Mouse (Mus musculus) kidney, postnatal 4 days (tissue): ENCODE results near the gene Gm9821.

ENCODE experiments used
- DNase-seq, 2 experiments: peaks; one replicate each; pipeline ENCODE4 v3.0.0; 2021; ENCODE audit warnings: mixed read lengths in 2 of 2

Gene Gm9821

DNA sequence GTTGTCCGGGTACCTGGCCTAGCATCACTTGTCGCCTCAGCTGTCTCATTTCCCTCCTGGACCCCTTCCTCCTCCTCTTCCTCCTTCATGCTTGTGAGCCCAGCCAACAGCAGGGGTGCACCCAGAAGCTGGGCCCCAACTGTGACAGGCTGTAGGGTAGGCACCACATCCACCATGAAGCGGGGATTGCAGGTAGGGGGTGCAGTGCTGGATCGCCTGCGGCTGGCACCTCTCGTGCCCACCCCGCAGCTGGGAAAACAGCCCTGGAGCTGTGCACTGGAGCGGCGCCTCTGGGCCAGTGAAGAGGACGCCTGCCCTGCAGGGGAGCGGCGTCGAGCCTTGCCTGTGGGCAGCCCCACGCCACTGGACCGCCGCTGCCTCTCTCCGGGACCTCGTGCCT, at the start of gene Gm9821:
Gene Gm9821 (plus strand): TSS at position 221 of the 400 bp plus-strand sequence.
- peak in 1 of 2 experiments; percentile 43 for DNase-seq

DNA sequence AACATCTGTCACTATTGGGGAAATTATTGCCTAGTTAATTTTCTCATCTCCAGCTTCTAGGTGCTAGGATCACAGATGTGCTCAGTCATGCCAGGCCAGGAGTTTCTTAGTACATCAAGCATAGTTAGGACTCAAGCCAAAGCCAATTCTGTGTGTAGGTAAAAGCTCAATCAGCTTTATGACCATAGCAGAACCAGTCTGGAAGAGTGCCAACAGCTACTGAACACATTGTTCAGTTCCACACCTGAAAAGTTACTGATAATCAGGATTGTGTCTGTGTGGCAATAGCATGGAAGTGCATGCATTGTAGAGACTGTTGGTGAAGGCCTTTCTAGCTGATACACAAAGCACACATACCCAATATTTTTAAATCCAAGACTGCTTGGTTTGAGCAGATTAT, 47.5 kb upstream of the Gm9821 start:
- no peak for DNase-seq

DNA sequence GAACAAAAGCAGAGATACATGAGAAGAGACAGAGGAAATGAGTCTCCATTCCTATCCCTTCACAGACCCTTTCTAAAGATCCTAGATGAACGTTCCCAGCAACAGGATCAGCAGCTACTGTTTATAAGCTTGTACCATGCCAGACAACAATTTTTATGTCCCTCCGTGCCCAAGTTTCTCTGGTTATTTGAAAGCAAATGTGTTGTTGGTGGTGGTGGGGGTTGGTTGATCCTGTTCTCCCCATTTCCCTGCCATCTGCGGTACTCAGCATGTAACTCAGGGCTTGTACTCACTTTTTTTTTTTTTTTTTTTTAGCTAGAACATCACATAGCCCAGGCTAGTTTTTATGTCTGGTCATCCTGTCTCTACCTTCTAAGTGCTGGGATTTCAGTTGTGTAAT, 46.4 kb upstream of the Gm9821 start:
- no peak for DNase-seq

DNA sequence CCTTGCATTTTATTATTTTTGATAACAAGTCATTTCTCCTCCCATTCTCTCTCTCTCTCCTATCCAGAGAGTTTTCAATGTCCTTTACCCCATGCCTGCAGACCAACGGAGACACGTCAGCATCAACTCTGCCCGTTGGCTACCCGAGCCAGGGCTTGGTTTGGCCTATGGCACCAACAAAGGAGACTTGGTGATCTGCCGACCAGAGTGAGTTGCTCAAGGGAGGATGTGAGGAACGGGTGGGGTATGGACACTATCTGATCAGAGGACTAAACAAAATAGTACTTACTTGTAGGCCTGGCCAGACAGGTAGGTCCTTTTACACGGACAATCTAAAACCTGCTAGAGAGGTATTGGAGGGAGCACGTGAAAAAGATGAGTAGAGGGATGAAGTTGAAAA, 45.1 kb upstream of the Gm9821 start:
- no peak for DNase-seq

DNA sequence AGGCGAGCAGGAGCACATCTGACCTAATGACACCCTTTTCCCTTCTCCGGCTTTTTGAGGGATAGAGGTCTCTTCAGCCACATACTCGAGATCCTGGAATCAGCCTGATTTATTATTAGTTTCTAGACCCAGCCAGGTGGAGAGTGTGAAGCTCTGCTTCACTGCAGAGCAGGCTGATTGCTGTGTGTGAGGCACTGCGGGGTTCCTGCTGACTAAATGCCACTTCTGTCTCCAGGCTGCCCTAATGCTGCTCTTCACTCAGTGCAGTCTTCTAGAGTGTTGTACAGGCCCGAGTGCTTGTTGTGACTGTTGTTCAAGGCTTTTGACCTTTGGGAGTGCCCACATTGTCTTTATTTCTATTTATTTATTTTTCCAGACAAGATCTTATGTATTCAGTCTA, 43.2 kb upstream of the Gm9821 start:
- no peak for DNase-seq

DNA sequence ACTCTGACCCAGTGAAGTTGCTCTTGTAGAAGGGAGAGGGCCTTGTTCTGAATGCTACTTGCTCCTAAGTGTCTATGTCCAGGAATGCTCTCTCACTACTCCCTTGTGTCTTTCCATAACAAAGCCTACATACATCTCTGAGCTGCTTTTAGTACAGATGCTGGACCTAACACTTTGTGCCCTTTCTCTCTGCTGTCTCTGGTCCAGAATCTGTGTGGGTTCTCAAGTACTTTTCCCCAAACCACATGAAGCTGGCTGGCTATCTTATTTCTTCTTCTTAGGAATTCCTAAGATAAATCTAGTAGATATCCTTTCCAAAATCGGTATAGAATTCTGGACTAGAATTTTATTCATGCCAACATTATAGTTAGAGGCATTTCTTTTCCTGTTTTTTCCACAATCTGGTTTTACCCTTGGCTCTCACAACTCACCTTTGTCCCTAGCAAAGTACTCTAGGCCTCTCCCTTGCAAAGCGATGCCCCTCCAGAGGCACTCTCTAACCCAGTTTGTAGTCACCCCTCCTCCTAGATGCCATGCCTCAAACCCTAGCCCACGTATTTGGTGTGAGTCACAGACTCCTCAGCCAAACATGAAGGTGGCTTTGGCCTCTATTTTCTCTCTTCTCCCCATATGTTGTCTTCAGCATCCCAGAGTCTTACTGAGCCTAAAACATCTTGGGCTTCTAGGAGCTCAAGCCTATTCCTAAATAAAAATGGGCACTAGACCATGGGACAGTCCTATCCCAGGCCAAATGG, 42.2 kb upstream of the Gm9821 start:
- no peak for DNase-seq

DNA sequence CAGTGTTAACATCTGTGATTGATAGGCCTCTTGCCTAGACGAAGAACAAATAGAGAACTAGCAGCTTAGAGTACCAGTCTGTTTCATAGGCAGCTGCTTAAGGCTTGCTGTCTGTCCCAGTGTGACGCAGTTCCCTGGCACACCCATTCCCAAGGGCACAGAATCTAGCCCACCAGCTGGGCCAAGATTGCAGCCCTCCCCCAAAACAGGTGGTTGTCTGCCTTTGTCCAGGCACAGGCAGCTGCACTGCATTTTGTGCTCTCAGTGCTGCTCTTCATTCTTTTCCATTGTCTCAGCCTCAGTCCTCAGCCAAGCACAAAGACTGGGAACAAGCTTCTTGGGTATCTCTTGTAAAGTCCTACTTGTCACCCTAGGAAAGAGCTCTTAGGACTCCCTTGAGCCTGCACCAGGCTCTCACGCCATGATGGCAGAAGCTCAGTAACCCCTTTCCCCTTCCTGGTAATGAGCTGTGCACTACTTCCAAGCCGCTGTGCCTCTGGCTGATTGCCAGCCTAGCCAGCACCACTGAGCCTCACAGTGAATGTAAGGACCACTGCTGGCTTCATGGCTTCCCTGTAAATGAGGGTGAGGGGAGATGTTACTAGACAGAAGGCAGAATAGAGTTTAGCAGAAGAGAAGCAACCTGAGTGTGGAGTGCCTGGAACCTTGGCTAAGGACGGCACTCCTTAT, 40.7 kb upstream of the Gm9821 start:
- no peak for DNase-seq

DNA sequence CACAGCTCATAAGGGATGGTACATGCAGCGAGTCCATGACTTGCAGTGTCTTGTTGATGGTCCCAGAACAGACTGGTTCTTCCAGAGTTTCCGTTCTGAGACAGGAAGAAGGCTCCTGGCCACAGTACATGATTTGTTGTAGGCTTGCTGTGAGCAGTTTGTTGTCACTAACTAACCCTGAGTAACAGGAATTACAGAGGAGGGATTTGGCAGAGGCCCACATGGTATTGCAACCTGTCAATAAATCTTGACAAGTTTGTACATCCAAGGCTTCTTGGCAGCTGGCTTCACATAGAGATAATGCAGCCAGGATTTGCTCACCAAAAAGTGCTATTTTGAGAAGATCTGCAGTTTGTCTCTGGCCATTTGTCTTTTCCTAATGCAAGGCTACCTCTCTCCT, 39.4 kb upstream of the Gm9821 start:
- no peak for DNase-seq

DNA sequence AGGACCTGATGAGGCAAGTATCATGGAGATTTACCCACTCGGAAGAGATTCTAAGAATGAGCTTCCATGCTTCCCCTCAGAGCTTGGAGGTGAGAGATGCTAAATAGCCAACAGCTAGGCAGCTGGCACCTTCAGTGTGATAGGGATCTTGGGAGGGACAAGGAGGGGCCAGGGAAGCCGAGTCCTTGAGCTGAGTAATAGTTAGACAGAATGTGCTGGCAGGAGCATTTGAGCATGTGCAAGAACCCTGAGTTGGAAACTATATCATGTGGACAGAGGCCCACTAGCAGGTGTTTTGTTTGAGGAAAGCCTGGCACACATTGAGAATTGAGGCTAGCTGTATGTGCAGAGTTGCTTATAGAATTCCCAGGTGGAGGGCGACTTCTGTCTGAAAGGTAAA, 32.9 kb upstream of the Gm9821 start:
- no peak for DNase-seq

DNA sequence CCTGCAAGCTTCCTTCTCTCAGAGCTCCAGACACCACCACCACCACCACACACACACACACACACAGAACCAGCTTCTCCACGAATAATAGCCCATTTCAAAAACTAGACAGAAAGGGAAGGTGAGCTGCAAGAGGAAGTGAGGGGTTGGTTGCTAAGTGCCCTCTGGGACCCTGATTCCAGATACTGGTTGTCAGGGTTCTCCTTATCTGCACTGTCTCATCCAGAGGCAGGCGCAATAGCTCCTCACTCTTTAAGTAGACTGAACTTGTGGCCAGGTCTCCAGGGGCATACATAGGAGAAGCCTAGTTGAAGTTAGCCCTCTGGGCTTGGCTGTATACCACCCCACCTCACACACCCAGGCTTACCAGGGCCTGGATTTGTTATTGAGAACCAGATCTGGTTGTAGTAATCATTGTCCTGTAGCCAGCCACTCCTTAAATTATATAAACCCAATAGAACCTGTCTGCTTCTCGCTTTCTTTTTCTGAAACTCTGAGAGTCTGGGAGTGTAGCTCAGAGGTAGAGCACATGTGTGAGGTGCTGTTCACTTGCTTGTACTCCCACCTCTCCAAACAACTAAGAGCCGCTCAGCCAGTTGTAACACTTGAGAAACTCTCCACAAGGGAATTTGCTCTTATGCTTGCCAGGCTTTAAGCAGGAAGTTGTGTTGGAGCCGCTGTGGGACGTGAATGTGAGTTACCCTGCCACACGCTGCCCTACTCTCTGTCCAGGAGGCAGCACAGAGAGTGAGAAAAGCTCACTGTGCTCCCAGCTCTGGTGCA, 32.0 kb upstream of the Gm9821 start:
- DNase-seq, result no peak

DNA sequence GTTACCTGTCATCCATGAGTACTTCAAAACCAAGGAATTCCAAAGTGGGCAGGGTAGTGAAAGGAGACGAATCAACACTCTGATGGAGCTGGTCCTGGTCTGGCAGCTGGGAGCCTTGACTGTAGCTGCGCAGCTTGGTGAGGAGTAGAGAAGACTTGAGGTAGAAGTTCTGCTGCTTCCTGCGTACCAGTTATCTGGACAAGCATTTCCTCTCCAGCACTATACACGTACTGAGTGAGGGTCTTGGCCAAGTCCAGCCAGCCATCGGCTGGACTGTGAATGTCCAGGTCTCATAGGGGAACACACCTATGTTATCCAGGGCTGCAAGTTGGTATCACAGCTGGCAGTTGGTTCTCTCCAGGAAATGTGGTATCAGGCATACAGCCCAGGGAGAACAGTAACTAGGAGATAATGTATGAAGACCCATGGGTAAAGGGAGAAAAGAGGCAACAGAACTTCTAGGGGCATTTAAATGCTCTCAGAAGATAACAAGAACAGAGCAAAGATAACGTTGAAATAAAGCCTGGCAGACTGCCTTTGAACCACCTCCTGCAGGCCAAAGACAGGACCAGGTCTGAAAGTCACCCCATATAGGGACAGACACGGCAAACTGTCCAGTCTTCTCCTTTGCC, 29.0 kb upstream of the Gm9821 start:
- no peak for DNase-seq

DNA sequence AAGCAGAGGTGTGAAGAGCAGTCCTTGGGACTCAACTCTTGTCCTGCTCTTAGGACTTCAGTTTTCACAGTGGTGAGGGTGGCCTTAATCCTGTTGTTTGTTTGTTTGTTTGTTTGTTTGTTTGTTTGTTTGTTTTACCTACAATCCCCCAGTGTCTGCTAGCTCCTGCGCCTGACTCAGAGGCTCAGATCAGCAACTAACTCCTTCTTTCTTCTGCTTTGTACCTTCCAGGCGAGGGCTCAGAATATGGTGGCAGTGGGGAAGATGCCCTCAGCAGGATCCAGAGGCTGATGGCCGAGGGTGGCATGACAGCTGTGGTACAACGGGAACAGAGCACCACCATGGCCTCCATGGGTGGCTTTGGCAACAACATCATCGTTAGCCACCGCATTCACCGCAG, 28.4 kb upstream of the Gm9821 start:
- DNase-seq, result no peak

DNA sequence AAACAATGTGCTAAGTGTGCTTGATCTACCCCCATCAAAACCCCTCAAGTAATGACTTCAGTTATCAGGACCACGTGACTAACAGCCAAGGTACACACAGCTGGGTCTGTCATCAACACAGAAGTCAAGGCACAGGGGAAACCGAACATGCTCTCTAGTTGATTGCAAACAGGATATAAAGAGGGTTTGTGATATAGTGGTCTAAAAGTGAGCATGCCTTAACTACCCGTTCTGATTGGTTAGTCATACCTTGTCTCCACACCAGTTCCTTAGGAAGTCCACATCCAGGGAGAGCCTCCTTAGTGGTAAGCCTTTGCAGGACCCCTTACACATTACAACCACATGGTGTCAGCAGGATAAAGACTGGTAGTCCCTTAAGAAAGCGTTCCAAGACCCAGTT, 25.4 kb upstream of the Gm9821 start:
- DNase-seq, result no peak

DNA sequence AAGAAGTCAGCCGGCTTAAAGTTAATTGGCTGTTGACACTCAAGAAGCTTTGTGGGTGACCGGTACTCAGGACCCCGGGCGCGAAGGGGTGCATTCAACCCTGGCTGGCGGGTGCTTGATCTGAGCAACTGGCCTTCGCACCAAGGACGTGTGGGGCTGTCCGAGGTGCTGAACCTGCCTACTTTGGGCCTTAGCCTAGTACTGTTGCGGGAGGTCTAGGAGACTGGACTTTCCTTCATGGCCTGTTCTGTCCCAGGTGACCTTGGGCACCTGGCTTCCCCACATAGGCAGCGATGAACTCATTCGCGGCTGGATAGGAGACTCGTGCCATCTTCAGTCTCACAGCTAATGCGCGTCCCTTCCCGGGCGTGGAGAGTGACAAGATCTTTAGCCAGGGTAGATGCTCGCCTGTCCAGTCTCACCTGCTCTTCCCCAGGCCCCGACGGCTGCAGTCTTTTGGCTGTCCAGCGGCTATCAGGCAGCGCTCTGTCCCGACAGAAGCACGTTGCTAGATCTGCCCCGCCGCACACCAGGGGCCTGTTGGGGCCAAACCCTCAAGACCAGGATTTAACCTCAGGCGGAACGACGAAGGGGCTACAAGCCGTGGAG, 24.2 kb upstream of the Gm9821 start:
- peak; percentile 93 for DNase-seq

DNA sequence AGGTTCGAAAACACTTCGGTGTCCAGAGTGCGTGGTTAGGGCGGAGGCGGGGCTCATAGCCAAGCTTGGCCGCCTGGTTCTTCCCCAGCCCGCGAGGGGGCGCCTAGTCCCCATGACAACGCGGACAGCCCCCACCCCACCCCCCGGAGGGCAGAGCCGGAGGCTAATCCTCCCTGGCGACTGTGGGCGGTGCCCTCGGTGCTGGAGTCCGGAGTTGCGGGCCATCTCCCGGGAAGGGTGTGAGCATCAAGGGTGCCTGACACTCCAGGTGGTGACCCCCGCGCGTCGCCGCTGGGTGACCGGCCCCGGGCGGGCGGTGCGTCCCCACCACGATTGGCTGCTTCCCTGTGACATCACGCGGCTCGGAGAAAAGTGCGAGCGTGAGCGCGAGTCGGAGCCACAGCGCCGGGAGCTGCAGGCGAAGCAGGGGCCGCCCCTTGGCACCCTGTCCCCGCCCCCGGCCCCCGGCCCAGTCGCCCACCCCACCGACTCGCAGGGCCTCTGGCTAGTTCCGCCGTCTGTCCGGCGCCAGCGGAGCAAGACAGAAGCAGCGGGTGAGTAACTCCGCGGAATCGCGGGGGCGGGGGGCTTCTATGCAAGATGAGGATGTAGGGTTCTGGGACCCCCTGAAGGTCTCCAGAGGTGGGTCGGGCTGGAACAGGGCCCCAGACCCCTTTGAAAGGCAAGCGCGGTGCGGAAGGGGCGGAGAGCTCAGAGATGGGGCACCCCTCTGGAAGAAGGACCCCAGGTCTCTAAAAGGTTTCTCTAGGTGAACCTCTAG, 23.5 kb upstream of the Gm9821 start:
- peak; percentile 79 to 84 for DNase-seq

DNA sequence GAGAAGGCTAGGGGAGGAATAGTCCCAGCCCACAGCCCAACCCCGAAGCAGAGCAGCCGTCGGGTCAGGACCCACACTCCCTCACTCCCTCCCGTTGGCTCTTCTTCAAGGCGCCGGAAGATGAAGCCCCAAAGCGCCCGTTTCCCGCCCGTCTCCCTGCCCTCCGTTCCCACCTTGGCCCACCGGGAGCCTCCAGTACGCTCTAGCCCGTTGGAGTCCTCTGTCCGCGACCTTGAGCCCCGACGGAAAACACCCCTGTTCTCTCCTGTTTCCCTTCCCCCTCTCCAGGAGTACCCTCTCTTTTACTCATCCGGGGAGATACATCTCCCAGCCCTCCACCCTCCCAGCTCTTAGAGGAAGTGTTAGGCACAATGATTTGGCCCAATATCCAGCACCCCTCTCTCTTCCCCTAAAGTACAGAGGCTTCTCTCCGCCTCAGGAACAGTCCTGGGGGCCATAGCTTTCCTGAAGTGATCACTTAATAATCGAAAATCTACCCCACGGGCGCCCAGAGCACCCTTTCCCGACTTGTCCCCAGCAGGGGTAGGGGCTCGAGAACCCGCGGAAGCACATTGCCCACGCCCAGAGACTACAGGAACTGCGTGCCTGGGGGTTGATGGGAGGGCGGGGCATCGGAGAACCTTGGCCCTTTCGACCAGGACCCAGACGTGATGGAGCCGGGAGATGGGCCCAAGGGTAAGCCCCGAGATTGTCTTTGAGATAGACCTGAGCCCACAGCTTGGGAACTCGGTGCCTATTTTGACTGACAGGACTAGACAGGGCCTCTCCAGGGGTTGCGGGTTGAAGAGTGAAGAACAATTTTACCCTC, 22.7 kb upstream of the Gm9821 start:
- DNase-seq, result no peak

DNA sequence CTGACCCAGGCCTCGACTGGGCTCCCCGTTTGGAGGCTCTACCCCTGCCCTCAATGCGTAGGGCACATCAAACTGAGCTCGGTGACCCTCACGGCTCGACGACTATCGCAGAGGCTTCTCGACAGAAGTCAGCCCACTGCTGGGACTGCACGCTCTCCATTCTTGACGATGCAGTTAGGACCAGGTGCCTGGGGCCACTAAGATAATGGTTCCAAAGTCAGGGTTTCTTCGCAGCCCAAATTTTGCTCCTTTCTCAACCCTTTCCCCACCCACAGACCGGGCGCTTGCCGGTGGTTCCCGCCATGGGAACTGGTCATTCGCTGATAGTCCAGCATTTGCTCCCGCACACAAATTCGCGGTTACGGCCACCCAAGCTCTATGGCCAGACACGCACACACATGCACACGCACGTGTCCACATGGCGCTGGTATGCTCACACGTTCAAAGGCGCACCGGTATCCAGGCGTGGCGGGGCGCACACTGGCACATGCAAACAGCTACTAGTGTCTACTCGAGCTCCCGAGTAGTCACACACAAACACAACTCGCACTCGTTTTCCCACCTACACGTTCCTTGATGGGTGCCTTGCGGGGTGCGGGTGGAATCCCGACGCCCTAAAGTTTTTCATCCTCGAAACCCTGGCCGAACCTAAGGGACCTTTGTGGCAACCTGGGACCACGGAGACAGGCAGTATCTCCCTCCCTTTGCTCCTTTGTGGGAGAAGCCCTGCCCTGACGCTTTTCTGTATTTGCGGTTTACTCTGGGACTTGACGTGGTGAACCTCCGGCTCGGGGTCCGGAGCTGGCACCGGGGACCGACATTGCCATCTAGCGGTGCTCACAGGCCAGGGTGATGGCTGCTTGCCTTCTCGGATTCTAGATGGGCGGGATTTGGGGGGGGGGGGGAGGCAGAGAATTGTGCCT, 21.8 kb upstream of the Gm9821 start:
- DNase-seq, result peak; percentile 85 to 89

DNA sequence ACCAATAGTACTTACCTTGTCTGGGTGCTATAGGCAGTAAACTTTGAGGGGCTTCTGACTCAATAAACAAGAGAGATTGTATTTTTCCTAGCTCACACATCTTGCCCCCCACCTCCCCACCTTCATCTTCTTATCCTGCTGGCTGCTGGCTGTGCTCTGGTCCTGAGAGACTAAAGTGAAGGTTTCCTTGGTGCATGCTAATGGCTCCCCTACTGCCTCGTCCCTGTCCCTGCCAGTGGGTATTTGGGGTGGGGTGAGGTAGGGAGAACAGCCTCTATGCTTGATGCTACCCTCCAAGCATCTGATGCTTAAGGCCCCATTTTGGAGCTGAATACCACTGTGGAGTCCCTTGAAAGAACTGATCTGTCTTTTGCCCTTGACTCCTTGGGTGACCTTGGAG, 20.8 kb upstream of the Gm9821 start:
- DNase-seq, result no peak

DNA sequence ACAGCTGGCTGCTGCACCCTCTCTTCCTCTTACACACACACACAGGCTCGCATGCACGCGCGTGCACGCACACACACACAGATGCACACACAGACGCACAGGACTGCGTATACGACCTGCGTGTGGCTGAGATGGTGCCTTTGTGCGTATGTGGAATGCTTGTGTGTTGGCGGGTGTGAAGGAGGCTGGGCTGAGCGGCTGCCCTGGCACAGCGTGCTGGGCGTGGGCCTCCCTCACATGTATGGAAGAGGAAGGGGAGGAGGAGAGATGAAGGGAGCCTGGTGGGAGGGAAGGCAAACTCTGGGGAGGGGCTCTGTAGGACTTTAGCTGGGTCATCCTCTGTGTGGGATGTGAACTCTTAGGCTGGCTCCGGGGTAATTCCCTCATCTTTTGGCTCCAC, 20.1 kb upstream of the Gm9821 start:
- DNase-seq, result no peak

DNA sequence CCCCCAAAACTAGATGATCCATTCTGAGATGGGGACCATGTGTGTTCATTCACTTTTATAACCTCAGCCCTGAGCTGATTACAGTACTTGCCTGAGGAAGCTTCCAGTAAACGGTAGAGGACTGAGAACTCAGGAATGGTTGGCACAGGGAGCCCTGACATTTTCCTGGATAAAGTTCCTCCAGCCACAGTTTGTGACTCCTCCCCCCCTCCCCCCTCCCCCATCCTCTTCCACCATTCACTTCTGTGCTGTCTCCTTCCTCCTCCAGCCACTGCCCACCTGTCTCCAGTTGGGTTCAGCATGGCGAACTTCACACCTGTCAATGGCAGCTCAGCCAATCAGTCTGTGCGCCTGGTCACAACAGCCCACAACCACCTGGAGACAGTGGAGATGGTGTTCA, 18.6 kb upstream of the Gm9821 start, which contains the start of gene Chrm4:
Gene Chrm4 (plus strand): TSS at position 301 of the 400 bp plus-strand sequence.
- no peak for DNase-seq
